Mouse (Mus musculus): ENCODE results near the gene Hectd2.

Gene Hectd2

GRCm38 (mm10) chr19:36652686-36653085 is 98.2 kb downstream of the Hectd2 start:
- DNase-seq (ENCODE audit: low read depth), result no peak

DNA sequence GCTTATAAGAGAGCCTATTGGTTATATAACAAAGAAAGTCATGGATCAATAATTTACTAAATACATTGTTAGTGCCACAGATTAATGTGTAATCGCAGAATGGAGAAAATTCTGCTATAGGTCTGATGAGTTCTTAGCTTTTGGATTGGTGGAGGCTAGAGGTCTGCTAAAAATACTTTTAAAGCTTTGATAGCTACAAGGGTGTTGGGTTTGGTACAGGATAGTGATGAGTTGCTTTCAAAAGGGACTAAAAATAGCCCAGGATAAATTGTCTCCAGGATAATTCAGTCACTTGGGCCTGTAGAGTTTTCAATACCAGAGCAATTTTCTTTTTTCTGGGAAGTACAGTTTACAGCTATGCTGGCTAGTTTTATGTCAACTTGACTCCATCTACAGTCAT is 108.3 kb downstream of the Hectd2 start:
- no peak for DNase-seq (ENCODE audit: low read depth)

GRCm38 (mm10) chr19:36663918-36664317 is 109.5 kb downstream of the Hectd2 start:
- DNase-seq (ENCODE audit: low read depth), result no peak

- DNase-seq (ENCODE audit: low read depth), result no peak
These were observed 110.0 kb downstream of the Hectd2 start for GRCm38 (mm10) chr19:36664417-36664816.

DNA sequence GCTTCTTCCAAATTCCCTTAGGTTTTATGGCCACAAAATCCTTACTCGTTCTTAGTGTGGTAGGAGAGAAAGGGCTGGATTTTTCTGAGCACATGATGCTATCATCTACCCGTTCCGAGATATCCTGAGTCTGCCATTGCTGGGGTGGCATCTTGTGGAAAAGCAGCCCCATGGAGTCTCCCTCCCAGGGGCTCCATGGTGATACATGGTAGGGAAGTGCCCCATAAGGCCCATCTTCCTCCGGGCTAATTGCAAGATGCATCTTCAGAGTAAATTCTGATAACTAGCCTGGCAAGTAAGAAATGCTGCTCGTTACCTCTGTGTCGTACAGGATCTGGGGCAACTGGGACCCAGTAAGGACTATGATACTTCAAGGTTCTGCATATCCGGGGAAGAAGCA is 110.8 kb downstream of the Hectd2 start:
- no peak for DNase-seq (ENCODE audit: low read depth)

- DNase-seq (ENCODE audit: low read depth), result no peak
These were observed 111.2 kb downstream of the Hectd2 start for GRCm38 (mm10) chr19:36665641-36666040.

DNA sequence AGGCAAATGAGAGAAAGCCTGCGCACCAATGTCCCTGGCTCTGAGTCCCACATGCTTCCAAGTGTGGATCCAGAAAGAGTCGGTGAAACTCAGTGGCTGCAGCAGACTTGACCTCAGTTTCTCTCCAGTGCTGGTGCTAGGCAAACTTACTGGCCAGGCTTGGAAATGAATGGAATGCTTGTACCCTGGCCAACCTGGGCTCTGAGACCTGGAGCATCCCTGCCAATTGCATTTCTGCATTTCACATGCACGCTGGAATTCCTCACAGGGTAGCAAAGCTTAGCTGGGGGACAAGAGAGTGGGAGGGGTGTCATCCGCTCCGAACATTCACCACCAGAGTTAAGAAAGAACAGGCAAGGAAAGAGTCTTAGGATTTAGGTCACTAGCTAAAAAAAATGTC is 112.0 kb downstream of the Hectd2 start:
- no peak for DNase-seq (ENCODE audit: low read depth)

GRCm38 (mm10) chr19:36667368-36667767 is 112.9 kb downstream of the Hectd2 start:
- DNase-seq (ENCODE audit: low read depth), result no peak

DNA sequence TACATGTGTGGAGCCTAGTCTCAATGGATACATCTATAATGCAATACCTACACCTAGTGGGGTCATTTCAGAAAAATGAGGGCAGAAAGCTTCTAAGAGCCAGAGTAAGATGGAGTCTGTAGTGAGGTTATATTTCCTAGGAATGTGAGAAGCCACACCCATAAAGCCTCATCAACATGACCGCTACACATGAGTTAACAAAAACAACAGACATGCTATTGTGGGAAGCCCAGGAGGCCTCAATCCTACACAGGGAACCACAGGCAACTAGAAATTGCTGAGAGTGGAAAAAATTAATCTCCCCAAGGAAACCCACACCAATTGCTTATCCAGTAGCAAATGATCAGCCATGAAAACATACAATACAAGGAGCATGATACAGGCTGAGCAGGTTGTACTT is 113.7 kb downstream of the Hectd2 start:
- DNase-seq (ENCODE audit: low read depth), result no peak

DNA sequence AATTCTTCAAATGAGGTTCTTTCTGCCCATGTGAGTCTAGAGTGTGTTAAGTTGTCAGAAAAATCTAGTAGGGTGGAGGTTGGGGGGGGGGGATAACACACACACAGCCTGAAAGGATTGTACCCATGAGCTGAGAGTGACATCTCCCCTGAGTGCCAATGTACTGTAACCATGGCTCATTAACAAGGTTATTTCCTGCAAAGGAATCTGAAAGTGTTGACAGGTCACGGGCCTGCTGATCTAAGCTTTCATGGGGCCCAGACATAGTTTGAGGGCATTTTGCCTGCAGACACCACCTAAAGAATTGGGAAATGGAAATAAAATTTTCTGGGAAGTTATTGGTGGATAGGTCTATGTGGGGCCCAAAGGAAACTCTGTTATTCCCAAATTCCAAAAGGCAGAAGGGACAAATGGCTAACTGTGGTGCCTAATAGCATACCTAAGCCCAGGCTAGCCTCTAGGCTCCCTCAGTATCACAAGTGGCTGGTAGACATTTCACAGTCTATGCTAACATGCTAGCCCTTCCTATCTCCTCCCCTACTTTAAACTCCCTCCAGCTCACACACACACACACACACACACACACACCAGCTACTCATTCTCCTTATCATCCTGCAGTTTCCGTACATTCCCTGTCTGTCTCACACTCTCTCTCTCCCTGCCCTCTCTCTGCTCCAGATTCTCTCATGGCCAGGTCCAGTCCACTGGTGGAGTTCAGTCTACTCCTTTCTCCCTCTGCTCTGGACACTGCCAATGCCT is 114.6 kb downstream of the Hectd2 start:
- no peak for DNase-seq (ENCODE audit: low read depth)

DNA sequence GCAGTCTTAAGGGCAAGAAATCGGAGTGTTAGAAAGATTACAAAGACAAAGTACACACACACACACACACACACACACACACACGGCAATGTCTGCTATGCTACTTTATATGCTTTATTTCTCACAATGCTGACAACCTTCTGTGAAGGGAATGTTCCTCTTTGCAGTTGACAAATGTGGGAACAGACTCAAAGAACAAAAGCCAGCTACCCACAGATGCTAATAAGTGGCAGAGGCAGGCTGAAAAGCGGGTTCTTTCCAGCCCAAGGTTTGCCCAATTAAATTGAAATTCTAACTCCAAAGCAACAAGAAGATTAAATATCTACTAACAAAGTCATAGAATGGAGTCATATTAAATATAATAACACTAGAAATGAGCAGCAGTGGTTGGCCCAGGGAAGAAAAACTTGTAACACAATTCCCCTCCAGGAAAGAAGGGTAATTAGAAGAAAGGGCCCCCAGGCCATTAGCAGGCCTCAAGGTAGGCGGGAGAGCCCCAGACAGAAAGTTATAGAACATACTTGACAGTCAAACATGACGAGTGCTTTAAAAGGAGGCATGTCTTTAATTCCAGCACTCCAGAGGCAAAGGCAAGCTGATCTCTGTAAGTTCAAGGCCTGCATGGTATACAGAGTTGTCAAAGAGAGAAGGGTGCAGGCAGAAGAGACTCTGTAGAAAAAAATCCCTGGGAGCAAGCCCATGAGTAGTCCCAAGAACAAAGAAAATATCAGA is 115.4 kb downstream of the Hectd2 start:
- no peak for DNase-seq (ENCODE audit: low read depth)

All from c-Kit-positive CD71-positive TER-119-negative erythroid progenitor cells, embryonic 14.5 days (primary cell).